Mouse (Mus musculus): Measurements from ENCODE around the gene Slc9a3r1.

Gene Slc9a3r1

GRCm38 (mm10) chr11:115162205-115162601, 938 bp upstream of the Slc9a3r1 start:
- DNase-seq (ENCODE audit: low read depth, low spot score) = no peak

DNA sequence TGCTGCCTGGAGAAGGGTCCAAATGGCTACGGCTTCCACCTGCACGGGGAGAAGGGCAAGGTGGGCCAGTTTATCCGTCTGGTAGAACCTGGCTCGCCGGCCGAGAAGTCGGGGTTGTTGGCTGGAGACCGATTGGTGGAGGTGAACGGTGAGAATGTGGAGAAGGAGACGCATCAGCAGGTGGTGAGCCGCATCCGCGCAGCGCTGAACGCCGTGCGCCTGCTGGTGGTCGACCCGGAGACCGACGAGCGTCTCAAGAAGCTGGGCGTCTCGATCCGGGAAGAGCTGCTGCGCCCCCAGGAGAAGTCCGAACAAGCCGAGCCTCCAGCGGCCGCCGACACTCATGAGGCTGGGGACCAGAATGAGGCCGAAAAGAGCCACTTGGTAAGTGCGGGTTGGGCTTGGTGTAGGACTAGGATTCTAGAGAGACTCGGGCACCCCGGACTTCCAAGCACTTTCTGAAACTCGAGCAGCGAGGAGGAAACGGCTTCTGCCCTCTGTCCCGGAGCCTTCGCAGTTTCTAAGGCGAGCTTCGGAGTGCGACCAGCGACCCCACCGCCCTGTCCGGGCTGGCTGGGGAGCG, 518 bp downstream of the Slc9a3r1 start:
- no peak for DNase-seq (ENCODE audit: low read depth, low spot score)

DNA sequence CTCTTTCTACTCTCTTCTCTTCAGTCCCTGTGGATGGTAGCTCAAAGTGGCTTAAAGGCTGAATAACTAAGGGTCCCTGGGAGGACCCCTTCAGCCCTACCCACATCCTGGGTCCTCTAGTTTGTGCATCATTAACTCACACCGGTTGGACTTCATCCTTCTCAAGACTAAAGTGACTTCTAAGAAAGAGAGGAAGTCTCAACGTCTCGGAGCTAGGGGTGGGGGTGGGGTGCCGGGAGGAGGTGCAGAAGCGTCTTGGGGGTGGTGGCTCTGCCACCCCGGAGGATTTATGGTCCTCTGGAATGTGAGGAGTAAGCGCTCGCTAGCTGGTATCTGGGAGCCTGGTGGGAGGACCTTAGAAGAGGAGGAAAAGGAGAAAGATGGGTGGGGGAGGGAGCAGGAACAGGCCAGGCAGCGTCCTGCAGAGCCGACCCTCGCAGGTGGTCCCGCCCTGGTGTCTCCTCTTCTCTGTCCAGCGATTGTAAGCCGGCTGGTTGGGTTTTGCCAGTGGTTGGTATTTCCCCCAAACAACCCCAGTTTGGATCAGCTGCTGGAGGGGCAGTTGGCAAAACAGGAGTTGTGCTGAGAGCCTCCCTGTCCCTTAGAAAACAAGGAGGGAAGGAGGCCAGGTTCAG, 1.3 kb downstream of the Slc9a3r1 start:
- no peak for DNase-seq (ENCODE audit: low read depth, low spot score)

- no peak for DNase-seq (ENCODE audit: low read depth, low spot score)
Measured at GRCm38 (mm10) chr11:115164976-115165374, 1.8 kb downstream of the Slc9a3r1 start.

- no peak for DNase-seq (ENCODE audit: low read depth, low spot score)
Measured at GRCm38 (mm10) chr11:115166776-115167175, 3.6 kb downstream of the Slc9a3r1 start.

- no peak for DNase-seq (ENCODE audit: low read depth, low spot score)
Measured at GRCm38 (mm10) chr11:115167631-115168249, 4.6 kb downstream of the Slc9a3r1 start.

DNA sequence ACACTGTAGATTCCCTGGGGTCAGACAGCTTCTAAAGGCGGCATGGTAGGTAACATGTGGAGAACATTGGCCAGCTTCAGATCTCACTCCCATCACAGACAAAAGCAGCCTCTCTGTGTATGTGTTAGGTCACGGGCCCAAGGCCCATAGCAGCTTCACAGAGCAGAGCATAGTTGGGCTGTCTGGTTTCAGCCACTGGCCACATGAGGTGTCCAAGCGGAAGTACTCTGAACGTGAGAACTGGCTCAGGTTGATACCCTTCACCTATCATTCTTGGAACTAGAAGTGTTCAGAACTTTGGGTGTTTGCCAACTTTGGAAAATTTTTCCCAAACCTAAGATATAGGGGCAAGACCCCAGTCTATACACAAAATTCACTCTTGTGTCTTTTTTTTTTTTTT, 6.3 kb downstream of the Slc9a3r1 start:
- DNase-seq (ENCODE audit: low read depth, low spot score) = no peak

- DNase-seq (ENCODE audit: low read depth, low spot score) = no peak
Measured at GRCm38 (mm10) chr11:115171125-115171524, 8.0 kb downstream of the Slc9a3r1 start.

GRCm38 (mm10) chr11:115172825-115173287, 9.7 kb downstream of the Slc9a3r1 start:
- no peak for DNase-seq (ENCODE audit: low read depth, low spot score)

GRCm38 (mm10) chr11:115173549-115174339, 10.6 kb downstream of the Slc9a3r1 start:
- DNase-seq (ENCODE audit: low read depth, low spot score) = no peak

DNA sequence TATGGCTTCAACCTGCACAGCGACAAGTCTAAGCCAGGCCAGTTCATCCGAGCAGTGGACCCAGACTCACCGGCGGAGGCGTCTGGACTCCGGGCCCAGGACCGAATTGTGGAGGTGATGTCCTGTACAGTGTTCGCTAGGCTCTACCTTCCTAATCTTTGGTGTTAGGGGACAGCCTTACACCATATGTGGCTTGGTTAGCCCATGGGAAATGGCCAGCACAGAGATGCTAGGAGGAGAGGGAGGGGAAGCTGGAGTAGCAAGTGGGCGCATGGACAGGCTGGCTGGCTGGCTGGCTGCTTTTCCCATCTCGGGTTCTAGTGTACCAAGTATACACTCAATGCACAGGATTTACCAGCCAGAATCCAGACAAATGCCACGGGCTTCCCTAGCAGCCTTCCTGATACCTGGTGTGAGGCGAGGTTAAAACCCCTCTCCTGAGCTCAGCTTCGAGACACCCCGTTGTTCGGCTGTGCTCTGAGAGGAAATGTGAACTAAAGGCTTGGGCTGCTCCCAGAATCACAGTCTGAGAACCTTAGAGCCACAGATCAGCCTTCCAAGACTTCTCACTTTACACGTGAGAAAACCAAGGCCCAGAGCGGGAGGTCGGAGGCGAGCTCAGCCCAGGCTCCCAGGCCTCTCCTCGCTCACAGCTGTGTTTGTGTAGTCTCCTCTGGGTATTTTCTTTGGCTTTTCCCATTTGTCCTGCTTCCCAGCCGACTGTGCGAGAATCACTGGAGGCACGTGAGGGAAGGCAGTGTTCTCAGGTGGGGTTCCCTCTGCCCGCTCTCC, 13.5 kb downstream of the Slc9a3r1 start:
- no peak for DNase-seq (ENCODE audit: low read depth, low spot score)

- no peak for DNase-seq (ENCODE audit: low read depth, low spot score)
Measured at GRCm38 (mm10) chr11:115177559-115178195, 14.5 kb downstream of the Slc9a3r1 start.

DNA sequence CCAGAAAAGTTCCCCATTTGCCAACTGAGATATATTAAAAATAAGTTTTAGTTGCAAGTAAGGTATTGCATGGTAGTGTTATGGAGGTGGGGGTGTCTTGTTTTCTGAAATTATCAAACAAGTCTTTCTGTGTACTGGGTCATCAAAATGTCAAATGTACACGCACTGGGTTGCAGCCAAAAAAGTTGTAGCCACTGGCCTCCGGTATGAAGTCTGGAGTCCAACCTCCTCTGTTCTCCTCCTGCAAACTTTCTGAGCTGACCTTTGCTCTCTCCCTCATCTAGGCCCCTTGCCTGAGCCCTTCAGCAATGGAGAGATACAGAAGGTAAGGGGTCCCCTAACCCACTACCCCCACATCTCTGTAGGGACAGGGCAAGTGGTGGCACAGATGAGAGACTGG, 15.6 kb downstream of the Slc9a3r1 start:
- no peak for DNase-seq (ENCODE audit: low read depth, low spot score)

GRCm38 (mm10) chr11:115179191-115179590, 16.1 kb downstream of the Slc9a3r1 start:
- DNase-seq (ENCODE audit: low read depth, low spot score) = no peak

GRCm38 (mm10) chr11:115179881-115180280, 16.7 kb downstream of the Slc9a3r1 start:
- DNase-seq (ENCODE audit: low read depth, low spot score) = no peak

DNA sequence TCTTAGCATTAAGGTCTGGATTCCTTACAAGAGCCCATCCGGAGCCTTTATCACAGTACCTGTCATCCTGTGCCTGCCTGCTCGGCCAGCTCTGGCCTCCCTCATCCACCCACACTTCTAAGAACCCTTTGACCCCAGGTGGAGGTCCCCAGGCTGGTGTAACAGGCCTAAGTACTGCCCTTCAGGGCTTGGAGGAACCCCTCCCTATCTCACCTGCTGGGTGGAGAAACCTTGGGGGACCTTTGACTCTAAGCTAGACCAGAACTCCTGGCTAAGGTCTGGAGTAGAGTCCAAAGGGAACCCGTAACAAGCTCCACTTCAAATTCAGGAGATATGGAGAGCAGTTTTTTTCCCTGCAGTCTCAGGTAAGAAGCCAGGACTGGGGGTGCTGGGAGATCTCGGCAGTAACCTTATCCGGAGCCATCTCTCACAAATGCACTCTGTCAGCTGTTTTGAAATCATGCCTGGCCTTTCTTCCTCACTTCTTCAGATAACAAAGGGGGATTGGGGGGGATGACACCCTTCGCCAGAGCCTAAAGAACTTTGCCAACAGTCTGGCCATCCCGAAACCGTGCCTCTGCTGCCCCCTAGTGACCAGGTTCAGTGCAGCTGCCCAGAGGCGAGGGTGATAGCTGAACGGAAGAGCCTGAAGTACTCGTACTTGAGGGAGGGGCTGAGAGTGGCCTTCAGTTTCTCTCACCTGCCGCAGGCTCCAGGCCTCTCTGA, 18.9 kb downstream of the Slc9a3r1 start:
- no peak for DNase-seq (ENCODE audit: low read depth, low spot score)

- DNase-seq (ENCODE audit: low read depth, low spot score) = no peak
Measured at GRCm38 (mm10) chr11:115184973-115185372, 21.8 kb downstream of the Slc9a3r1 start.

DNA sequence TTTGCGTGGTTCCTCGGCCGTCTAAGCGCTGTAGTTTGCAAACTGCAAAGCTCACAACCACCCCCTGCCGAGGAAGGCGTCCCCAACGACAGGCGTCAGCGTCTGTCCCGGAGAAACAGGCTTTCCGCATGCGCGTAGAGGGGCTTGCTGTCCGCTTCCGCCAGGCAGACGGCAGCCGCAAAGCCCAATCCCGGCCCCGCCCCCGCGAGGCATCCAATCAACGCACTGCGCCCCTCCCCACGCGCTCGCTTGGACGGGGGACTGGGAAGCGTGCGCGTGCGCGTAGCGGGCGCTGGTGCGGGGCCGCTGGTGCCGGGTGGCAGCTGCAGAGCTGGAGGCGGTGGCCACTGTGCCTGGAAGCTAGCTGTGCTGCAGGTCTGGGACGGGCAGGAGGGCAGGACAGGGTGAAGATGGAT, 24.1 kb downstream of the Slc9a3r1 start, which contains the start of gene Tmem104:
TSS of gene Tmem104 (plus strand) at position 264 of the 416 bp plus-strand sequence.
- peak; percentile 94 for DNase-seq (ENCODE audit: low read depth, low spot score)

GRCm38 (mm10) chr11:115187693-115188092, 24.6 kb downstream of the Slc9a3r1 start, which contains the start of gene Nat9:
Gene Nat9, minus strand, starts transcription at chr11:115187859.
- DNase-seq (ENCODE audit: low read depth, low spot score) = no peak

Data from brain, embryonic 18.5 days (tissue).